Mouse (Mus musculus) left cerebral cortex, adult 11 months (tissue): ENCODE measurements at regions not wholly inside any gene's neighbourhood (a gene's known extent, or its start where the extent isn't known, plus 50 kb on each side); places are given as distances from the start of the nearest gene placed in this dataset.

ENCODE experiments used
- DNase-seq: peaks from one replicate; pipeline ENCODE4 v3.0.0; 2022; ENCODE audit warnings: low spot score

- DNase-seq: no peak
Observed at GRCm38 (mm10) chr9:87649015-87649978, 81.8 kb downstream of the Tbx18 start.

- no peak for DNase-seq
Observed at GRCm38 (mm10) chr9:87648317-87648716, 82.7 kb downstream of the Tbx18 start.

- DNase-seq: no peak
Observed at GRCm38 (mm10) chr9:87645032-87645431, 86.0 kb downstream of the Tbx18 start.

GRCm38 (mm10) chr9:87633863-87634630 lies 97.0 kb downstream of the Tbx18 start:
- no peak for DNase-seq

- no peak for DNase-seq
Observed at GRCm38 (mm10) chr9:87626432-87626831, 104.6 kb downstream of the Tbx18 start.

GRCm38 (mm10) chr9:87618238-87618673 lies 112.8 kb downstream of the Tbx18 start:
- DNase-seq: no peak

- no peak for DNase-seq
Observed at GRCm38 (mm10) chr9:87607878-87608631, 123.0 kb downstream of the Tbx18 start.

GRCm38 (mm10) chr9:87575591-87575990 lies 155.5 kb downstream of the Tbx18 start:
- DNase-seq: no peak

- DNase-seq: no peak
Observed at GRCm38 (mm10) chr9:87574250-87574864, 156.7 kb downstream of the Tbx18 start.

GRCm38 (mm10) chr9:87563244-87563643 lies 167.8 kb downstream of the Tbx18 start:
- DNase-seq: no peak

- DNase-seq: no peak
Observed at GRCm38 (mm10) chr9:87562796-87563195, 168.3 kb downstream of the Tbx18 start.

- no peak for DNase-seq
Observed at GRCm38 (mm10) chr9:87557841-87558240, 173.2 kb downstream of the Tbx18 start.

- DNase-seq: no peak
Observed at GRCm38 (mm10) chr9:87556953-87557394, 174.1 kb downstream of the Tbx18 start.

- DNase-seq: no peak
Observed at GRCm38 (mm10) chr9:87556552-87556951, 174.5 kb downstream of the Tbx18 start.

- no peak for DNase-seq
Observed at GRCm38 (mm10) chr9:87533182-87533581, 197.9 kb downstream of the Tbx18 start.

GRCm38 (mm10) chr9:87529908-87530307 lies 201.2 kb downstream of the Tbx18 start:
- DNase-seq: no peak

GRCm38 (mm10) chr9:87524890-87525684 lies 206.0 kb downstream of the Tbx18 start:
- no peak for DNase-seq

- DNase-seq: no peak
Observed at GRCm38 (mm10) chr9:87510683-87511082, 220.4 kb downstream of the Tbx18 start.

GRCm38 (mm10) chr9:87504673-87505385 lies 226.2 kb downstream of the Tbx18 start:
- no peak for DNase-seq

- no peak for DNase-seq
Observed at GRCm38 (mm10) chr9:87464141-87464540, 208.8 kb upstream of the Cep162 start.
